Mouse (Mus musculus): ENCODE measurements at regions not wholly inside any gene's neighbourhood (a gene's known extent, or its start where the extent isn't known, plus 50 kb on each side); places are given as distances from the start of the nearest gene placed in this dataset.

DNA sequence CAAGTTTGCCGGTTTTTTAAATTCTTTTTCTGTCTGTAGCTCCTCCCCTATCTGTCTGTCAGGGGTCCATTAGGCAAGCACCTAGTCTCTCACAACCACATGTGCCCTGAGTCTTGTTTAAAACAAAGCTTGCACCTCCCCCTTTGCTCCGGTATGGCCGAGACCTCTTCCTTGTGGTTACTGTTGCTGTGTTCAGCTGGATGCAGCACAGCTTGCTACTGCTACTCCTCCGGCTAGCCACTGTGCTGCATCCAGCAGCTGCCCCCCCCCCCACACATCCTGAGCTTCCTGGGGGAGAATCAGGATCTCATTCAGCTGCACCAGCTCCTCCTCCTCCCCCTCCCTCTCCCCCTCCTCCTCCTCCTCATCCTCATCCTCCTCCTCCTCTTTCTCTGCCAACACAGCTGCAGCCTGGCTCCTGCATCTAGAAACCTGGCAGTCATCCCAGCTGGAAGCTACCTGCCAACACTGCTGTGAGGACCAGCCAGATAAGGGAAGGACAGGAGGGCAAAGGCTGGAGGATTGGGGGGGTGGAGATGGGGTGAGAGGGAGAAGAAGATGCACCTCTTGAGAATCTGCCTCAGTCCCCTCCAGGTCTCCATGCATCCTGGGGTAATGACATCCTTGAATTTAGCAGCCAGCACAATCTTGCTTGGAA, 114.8 kb upstream of the Tmem260 start:
- DNase-seq = peak; percentile 15

DNA sequence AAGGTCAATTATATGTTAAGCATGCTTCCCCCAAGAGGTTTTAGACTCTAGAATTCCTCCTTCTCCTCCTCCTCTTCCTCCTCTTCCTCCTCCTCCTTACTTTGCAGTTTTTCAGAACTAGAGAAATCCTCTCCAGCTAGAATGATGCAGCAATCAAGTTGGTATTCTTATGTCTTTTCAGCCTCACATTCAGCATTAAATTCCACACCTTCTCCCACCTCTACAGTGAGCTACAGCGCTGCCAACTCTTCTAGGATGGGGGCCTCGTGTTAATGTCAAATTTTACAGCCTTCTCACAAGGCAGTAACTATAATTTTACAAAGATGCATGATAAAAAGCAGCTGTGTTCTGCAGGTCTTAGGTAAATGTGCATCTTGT, 114.3 kb upstream of the Tmem260 start:
- DNase-seq = no peak

DNA sequence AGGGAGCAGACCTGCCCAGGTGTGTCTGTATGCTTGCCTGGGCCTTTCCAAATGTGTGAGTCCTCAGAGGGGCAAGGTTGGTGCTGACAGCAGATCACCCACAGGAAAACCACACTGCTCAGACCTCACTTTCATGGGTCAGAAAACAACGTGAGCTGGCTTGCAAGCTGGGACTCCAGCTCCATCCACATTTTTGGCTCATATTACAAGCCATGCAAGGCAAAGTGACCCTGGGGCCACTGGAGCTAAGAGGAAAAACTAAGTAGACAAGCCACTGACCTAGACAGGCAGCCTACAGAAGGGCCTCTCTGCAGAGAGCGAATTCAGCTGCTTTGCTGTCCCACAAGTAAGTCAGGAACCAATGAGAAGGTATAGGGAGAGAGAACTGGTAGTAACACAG, 113.7 kb upstream of the Tmem260 start:
- no peak for DNase-seq

DNA sequence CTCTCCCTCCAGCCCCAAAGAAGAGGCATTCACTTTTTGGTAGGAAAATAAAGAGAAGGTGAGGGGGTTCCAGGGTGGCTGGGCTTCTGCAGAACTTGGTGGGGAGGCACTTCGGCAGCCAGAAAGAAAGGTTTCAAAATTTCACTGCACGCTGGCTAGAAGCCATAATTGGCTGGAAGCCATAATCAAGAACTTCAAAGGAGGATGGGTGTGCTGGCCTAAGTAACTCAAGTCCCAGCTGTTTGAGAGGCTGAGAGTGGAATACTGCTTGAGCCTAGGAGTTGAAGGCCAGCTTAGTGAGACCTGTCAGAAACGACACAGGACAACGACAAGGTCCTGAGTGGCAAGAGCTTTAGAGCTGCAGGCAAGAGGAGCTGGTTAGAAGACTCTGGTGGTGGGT, 113.3 kb upstream of the Tmem260 start:
- no peak for DNase-seq

DNA sequence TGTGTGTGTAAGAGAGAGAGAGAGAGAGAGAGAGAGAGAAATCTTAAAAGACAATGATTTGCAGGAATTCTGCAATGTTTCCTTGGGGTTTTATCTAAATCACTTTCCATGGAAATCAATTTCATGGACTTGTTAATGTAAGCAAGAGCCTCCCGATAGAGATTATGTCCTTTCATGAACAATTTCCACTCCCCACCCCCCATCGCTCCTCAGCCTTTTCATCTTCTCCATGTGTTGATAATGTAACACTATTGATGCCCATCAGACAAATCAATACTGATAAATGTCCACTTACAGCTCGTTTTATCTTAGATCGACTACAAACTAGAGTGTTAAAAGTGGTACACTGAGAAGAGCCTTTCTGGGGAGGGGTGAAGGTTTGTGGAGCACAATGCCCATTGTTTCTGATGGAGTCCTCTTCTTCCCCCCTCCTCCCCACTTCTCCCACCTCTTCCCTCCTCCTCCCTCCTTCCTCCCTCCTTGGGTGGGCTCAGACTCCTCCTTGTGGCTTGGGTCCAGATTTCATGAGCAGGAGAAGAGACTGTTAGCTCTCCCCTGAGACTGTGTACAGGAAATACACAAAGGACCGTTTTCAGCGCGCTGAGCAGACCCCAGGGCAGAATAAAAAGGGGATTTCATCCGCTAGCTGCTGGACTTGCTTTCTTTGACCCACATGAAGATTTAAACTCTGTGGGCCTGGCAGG, 111.7 kb upstream of the Tmem260 start:
- DNase-seq = no peak

DNA sequence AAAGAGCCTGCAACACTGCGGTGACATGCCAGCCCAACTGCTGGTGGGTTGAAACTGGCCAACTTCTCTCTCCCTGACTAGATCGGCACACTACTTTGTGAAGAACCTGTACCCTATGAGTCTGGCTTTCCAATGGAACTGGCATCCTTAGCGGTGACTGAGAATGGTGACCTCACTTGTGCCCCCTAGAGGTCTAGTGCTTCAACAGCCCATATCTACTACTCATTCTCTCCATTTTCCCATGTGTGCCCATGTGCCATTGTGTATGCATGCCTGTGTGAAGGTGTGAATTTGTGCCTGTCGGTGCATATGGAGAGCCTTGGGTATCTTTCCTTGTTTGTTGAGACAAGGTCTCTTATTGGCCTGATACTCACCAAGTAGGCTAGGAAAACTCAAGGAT, 106.5 kb upstream of the Tmem260 start:
- DNase-seq = no peak

DNA sequence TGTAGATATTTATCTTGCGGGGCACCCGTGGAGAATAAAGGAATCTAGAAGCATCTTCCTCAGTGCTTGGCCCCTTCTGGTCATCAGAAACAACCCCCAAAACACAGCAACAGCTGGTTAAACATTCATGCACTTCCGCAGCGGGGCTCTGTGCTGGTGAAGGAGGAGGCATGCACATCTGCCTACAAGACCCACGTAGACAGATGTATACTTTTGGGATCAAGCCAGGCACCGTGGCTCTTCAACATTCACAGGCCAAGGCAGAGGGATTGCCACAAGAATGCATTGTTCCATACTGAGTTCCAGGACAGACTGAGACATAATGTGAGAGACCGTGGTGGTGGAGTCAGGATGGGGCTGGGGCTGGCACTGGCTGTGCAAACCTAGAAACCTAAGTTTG, 103.0 kb upstream of the Tmem260 start:
- no peak for DNase-seq

DNA sequence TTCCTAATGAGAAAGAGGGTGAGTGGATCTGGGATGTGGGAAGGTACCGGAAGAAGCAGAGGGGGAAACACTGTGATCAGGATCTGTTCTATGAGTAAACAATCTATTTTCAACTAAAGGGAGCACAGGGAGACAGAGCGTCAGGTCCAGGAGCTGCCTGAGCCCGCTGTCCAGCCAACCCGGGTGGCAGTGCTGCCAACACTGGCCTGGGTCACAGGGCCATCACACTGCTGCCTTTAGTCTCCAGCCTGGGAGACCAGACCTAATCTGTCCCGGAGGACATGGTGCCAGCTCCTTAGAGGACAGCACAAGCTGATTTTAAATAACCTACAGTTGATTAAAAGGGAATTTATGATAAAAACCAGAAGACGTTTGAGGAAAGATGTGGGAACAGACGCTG, 100.0 kb upstream of the Tmem260 start:
- DNase-seq = no peak

DNA sequence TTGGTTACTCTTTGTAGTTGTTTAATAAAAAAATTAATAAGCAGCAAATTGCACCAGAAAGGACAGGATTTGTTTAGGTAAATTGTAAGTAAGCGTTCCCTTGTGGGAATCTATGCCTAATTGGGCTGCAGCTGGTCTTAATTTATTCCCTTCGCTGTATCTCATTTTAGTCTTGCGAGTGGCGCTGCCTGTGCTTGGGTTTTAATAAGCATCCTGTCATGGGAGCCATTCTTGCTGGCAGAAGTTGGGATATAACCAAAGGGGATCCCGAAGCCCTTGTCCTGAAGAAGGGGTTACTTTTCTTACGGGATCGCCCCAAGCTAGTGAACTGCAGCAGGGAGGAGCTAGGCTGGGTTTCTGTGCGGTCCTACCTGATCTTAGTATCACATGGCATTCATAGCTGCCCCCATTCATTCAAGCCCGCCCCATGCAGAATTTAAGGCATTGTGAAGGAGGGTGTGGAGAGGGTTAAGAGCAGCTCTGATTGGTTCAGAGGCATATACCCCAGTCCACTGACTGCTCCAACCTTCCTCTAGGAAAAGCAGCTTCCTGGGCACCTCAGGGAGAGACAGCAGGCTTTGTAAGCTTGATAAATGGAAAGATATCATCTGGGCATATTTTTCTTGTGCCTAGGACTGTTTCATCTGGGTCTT, 96.4 kb upstream of the Tmem260 start:
- no peak for DNase-seq

DNA sequence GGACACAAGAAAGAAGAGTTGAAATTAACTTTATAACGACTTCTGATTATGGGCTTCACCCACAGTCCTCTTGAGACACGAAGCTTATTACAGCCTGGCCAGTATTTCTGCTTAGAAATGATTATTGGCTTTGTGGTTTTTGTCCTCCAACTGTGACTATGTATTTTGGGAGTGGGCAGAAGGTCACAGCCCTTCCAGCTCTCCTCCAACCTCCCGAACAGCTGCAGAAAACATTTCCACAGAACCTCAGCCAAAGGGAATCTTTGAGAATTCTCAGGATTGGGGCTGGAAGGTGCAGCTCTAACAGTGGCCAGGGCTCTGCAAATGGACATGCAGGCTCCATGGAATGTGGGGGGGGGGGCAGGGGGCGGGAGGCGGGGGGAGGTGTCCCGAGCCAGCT, 94.3 kb upstream of the Tmem260 start:
- no peak for DNase-seq

DNA sequence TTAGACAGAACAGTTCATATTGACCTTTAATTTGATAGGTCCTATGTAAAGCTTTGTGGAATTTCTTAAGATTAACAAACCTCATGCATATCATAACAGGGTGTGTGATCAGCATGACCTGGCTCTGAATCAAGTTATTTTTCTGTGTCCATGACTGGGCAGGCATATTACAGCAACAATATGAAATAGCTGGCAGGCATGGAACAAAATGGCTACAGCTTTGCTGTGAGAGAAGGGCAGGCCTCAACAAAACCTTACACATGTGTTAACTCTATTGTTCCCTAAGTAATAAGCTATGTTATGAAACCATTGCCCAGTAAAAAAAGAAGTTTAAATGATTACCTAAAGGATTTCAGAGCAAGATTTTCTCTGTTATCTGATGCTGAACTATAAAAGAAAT, 93.1 kb upstream of the Tmem260 start:
- no peak for DNase-seq

DNA sequence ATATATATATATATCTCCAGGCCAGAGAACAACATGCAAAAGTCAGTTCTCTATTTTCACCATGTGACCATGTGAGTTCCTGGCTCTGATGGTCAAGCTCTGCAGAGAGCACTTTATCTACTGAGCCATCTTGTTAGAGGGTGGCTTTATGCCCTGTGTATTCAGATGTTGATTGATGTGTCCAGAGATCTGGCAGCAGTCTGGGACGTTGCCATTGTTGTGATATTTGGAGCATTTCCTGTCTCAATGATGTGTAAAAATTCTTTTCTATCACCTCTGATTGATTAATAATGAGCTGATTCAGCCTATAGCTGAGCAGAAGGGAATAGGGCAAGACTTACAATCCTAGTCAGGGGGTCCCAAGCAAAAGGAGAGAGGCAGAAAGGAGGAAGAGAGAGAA, 91.7 kb upstream of the Tmem260 start:
- no peak for DNase-seq

DNA sequence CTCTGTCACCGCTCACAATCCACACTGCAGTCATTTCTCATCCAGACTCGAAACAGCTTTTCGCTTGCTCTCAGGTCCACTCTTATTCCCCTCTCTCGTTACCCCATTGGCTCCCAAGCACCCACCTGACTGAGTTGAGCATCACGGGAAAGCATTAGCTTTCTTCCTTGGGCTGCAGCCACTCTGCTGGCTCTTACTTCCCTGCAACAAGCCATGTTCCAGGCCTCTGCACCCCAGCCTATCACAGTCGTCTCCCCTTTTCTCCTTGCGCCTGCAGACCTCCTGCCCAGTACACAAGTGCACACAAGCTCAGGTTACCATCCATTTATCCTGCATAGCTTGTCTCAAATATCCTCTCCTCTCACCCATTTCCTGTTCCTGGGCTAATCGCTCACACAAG, 88.5 kb upstream of the Tmem260 start:
- DNase-seq = no peak

DNA sequence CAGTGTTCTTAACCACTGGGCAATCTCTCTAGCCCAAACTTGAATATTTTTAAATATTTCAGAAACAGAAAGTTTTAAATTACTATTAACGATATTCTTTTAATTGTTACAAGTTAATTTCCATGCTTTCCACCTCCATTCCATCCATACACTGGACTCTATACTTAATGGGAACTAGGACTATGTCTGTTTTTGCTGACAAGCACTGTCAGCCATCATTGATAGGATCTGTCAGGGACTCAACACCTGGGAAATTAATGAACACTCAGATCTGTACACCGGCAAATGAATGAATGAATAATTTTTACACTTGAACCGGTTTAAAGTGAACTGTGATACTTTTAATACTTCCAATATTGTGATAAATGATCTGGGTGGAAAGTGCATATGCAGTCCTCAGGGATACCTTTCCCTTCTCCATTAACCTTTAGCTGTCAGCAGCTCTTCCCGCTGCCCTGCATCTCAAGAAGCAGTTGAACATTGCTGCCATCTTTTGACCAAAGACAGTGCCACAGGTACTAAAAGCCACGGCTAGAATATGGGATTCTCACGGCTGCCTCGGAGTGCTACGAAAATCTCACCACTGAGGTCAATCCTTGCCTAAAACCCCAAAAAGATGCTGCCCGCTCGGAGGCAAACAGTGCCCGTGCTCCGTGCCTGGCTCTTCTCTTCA, 87.3 kb upstream of the Tmem260 start:
- DNase-seq = no peak

DNA sequence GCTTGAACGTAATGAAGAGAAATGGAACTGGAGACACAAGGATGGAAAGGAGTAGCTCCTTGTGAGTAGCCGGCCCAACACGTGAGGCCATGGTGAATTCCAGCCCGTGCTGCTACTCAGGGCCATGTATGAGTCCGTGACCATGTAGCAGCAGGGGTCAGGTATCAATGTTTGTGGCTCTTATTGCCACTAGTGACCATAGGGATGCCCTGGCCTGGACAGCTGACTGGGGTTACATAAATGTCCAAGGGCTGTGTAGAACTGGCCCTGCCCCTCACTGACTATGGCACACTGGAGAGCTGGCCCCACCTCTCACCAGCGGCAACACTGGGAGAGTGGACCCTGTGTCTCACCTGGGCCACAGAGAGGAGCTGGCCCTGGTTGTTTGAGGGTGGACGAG, 84.1 kb upstream of the Tmem260 start:
- DNase-seq = no peak

DNA sequence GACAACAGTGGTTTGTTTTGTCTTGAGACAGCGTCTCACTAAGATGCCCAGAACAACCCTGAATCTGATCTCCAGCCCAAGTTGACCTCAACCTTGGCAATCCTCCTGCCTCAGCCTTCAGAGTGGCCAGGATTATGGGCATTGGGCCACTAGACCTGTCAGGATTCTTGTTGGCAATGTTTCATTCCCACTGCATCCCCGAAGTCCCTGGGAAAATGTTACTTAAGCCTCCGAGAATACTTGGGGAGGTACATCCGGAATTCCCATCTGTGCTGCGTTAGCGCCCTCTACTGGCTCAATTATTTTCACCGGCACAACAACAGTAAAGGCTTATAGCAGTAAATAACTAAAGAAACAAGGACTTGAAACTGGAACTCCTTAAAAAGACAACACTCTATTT, 78.9 kb upstream of the Tmem260 start:
- peak; percentile 28 for DNase-seq

DNA sequence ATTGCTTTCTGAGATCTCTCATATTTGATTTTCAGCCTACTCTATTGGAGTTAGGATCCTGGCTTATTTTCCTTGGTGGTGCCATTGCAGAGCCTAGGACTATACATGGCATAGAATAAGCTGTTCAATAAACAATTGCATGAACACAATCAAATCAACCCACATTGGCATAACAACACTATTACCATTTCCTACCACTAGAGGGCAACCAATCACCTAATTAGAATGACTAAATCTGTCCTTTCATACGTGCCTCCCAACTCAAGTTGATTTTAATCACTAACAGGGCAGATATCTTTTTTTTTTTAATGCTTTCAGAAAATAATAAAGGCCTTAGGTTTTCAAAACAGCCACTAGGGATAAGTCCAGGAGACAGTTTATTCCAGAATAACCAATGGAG, 75.6 kb upstream of the Tmem260 start:
- DNase-seq = no peak

DNA sequence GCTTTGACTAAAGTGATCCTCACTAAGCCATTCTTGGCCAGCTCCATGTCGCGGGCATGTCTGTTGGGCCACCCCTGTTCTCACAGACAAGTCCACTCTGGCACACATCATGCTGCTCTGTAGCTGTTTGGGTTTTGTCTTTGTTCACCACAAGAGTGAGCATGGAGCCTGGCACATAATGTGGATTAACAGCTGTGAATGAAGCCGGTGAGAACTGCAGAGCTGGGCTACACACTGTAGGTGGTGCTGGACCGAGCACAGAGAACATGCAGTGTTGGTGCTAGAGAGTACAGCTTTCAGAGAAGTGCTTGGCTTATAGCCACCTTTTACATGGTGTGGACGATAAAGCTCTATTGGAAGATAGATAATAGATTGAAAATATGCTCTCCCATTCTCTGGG, 74.2 kb upstream of the Tmem260 start:
- no peak for DNase-seq

DNA sequence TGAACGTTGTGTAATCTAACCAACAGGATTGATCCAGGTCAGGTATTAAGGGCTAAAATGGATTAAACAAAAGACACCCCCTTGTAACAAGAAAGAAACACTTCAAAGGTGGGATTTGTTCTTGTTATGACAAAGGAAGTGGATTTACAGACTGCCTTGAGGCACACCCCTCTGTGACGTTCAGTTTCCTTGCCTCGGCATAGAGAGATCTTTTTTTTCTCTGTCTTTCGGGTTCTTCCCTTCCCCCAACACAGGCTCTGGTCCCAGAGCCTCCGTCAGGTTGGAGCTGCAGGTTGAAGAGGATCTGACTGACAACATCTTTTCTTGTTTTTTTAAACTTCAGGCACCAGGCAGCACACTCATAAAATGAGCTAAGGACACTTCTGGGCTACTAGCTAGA, 69.8 kb upstream of the Tmem260 start:
- DNase-seq = no peak

All from gastrocnemius, postnatal 25 days (tissue).